Mouse (Mus musculus): ENCODE data around the gene Tmem114. TPM values are rescaled to one million over a fixed set of nuclear protein-coding genes. Genes with fewer than 3 reads are reported as not detected.

Tmem114 gene
- polyA plus RNA-seq, 1 experiment: 0.07 TPM

GRCm38 (mm10) chr16:8409197-8409596, 15.7 kb downstream of the Tmem114 start:
- DNase-seq (ENCODE audit: low read depth): no peak

GRCm38 (mm10) chr16:8406708-8407107, 18.2 kb downstream of the Tmem114 start:
- DNase-seq (ENCODE audit: low read depth): no peak

DNA sequence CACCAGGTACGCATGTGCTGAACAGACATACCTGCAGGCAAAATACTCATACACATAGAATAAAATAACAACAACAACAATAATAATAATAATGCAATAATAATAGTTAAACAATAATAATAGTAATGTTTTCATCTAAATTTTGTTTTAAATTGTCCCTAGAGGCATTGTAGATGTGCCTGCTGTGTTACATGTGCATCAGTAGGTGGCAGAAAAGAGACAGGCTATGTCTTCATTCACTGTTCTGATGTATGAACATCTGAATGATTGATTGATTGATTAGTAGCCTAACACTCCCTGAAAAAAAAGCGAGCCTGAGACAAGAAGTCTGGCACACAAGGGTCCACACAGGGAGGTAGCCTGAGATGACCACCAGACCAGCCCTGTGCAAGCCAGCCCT, 22.3 kb downstream of the Tmem114 start:
- no peak for DNase-seq (ENCODE audit: low read depth)

DNA sequence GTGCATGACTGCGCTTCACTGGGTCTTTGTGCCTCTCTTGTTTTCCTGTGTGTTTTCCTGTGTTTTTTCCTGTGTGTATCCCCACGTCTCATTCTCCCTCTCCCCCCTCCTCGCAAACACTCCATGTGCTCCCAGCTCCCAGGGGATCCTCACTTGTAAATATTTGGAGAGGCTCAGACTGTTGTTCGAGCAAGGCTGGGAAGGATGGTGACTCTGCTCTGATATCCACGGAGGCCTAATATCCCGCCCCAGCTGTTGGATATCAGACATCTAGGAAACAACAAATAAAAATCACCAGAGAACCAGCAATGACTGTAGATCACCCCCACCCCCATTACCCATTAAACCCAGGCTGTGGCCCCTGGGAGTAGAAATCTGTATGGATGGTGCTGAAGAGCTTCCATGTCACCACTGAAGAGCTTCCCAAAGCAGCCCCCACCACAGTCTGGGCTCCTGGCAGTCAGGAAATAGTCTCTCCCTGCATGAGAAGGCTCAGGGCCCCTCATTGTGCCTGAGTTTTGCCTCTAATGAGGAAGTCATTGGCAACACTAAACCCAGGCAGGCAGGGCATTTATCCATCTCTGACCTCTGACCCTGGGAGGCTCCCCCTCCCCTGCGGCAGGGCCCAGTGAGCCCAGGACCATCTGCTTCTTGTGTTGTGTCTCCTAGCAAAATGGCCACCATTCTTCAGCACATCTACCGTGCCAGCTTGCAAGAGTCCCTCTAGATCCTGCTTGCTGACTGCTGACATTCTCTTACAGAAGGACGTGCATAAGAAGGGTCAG, 23.6 kb downstream of the Tmem114 start:
- DNase-seq (ENCODE audit: low read depth): no peak

- DNase-seq (ENCODE audit: low read depth): no peak
Observed at GRCm38 (mm10) chr16:8399868-8400267, 25.1 kb downstream of the Tmem114 start.

GRCm38 (mm10) chr16:8394946-8395345, 30.0 kb downstream of the Tmem114 start:
- no peak for DNase-seq (ENCODE audit: low read depth)

GRCm38 (mm10) chr16:8388491-8388890, 36.4 kb downstream of the Tmem114 start:
- DNase-seq (ENCODE audit: low read depth): no peak

DNA sequence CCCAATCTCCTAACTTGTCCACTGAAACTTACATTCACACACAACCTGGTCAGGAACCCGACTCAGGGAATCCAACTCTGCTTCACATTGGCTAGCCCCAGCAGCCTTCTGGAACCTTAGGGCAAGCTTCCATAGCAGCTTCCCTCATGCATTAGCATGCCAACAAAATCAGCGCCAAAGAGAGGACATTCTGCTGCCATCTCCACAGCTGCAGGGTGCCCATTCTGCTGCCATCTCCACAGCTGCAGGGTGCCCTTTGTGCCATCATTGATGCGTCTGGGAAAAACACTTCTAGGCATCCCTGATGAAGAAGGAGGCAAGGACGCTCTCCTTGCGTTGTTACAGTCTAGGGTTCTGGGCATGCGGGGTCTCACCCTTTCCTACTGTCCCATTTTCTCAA, 38.5 kb downstream of the Tmem114 start:
- no peak for DNase-seq (ENCODE audit: low read depth)

DNA sequence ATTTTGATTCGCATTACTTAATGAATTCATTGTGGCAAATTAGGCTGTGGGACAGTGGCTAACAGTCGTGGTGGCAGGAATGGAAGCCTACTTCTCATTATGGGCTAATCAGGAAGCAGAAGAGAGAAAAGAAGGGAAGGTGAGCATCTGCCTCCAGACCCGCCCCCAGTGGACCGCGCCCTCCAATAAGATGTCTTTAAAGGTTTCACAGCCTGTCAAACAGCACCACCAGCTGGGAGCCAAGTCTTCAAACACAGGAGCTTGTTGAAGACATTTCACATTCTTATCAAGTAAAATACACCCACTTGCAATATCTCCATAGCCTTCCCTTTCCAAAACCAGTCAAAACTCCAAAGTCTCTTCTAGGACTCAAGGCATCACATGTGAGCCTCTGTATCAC, 39.3 kb downstream of the Tmem114 start:
- DNase-seq (ENCODE audit: low read depth): no peak

DNA sequence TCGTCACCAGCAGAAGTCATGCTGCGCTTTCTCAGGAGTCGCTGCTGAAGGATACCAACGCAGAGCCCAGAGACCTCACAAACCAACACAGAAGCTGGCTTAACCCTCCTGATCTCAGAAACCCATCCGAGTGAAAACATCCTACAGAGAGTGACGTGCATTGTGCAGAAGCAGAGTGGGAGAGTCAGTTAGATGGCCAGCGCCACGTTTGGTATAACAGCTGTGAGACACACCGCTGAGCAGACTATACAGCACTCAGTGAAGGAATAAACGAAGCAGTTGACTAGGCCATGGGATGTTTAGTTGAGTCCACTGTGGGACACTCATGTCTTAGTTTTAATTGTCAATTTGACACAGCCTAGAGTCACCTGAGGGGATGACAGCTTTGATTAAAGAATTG, 40.2 kb downstream of the Tmem114 start:
- DNase-seq (ENCODE audit: low read depth): no peak

DNA sequence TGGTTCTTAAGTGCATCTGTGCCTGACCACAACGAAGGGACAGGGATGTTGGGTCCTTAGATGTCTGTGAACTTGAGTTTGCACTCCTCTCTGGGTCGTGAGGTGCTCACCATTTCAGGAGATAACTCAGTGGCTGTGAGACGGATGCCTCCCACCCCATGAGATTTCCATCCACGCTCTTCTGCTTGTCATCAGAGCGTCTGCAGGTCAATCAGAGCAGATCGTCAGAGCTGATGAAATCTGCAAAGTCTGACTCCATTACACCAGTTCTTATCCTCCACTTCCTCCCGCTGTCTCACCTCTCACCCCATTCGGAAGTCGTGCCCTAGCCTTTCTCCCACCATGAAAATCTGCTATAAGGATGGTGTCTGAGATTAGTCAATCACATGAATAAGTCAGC, 41.5 kb downstream of the Tmem114 start:
- DNase-seq (ENCODE audit: low read depth): no peak

DNA sequence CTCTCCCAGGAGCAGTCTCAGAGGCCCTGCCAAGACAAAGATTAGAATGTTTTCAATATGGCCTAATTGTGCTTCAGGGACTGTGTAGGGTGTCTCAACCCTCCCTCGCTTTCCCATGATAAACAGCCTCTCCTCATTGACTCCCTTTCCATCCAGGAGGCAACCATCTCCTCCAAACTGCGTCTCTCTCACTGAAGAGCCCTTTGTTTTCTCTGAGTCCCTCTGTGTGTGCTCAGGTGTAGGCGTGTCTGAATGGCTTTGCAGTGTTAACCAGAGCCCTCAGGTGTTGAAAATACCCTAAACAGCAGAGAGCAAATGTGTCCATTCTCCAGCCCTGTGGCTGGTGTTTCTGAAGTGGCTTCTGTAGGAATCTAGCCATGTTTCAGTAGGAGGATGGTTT, 61.9 kb downstream of the Tmem114 start:
- DNase-seq (ENCODE audit: low read depth): peak; percentile 63

Other genes with a start within 250 kb of the Tmem114 start
- gene Mettl22, start 45.7 kb upstream of the Tmem114 start, polyA plus RNA-seq (2012; rRNA removed): 17.8 and 25.0 TPM in 2 replicates
- gene Abat, start 88.3 kb upstream of the Tmem114 start, polyA plus RNA-seq (2012; rRNA removed): 17.3 and 17.8 TPM in 2 replicates
- gene Pmm2, start 212.5 kb upstream of the Tmem114 start, polyA plus RNA-seq (2012; rRNA removed): 59.8 and 66.5 TPM in 2 replicates
- gene Tmem186, start 212.6 kb upstream of the Tmem114 start, polyA plus RNA-seq (2012; rRNA removed): 12.1 and 12.3 TPM in 2 replicates
- 74.0 and 101 TPM in 2 replicates for gene Carhsp1, start 247.0 kb upstream of the Tmem114 start, polyA plus RNA-seq (2012; rRNA removed)